Mouse (Mus musculus) megakaryocyte, embryonic 14.5 days (primary cell): ENCODE data around the gene Ak5.

ENCODE experiments used
- FLI1 ChIP-seq: IDR thresholded peaks from 2 replicates; pipeline ENCODE4 v1.6.1; 2012; ENCODE audit warnings: low read length, inconsistent platforms, mixed read lengths
- GATA1 ChIP-seq: IDR thresholded peaks from 3 replicates; pipeline ENCODE4 v1.6.1; 2012; ENCODE audit warnings: mixed read lengths, low read length, inconsistent platforms, borderline replicate concordance

GRCm38 (mm10) chr3:152428925-152429324 is 239.2 kb downstream of the Ak5 start:
- TF ChIP-seq FLI1, result no peak
- no peak for TF ChIP-seq GATA1
